Mouse (Mus musculus): ENCODE measurements around the gene Apoa2.

DNA sequence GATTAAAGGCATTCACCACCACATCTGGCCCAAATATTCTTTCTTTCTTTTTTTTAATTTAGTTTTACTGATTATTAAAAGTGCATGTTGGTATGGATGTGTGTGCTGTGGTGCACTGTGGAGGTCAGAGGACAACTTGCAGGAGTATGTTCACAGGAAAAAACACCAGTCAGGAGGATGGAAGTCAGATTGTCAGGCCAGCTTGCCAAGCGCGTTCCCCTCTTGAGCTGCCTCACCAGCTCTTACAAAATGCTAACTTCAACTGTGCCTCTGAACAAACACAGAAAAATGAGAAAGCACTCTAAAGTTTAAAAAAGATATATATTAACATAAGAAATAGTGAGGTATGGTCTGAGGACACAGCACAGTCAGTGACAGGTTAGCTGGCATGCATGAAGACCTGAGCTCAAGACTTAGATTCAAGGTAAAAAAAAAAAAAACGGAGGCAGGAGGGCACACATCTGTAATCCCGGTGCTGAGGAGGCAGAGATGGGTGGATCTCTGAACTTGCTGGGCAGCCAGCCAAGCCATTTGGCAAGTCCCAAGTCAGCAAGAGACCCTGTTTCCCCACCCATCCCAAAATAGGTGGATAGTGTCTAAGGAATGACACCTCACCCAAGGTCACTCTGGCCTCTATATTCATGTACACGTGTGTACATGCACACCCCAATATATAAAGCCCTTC, 45.2 kb upstream of the Apoa2 start:
- TF ChIP-seq EP300 (IDR thresholded peaks at IDR 0.05; ENCODE audit: insufficient read depth, low read depth, low read length) (no peak), CTCF (IDR thresholded peaks at IDR 0.05) (no peak)

All from heart, adult 2 months (tissue).